Mouse (Mus musculus) heart, adult 2 months (tissue): ENCODE data around the gene Farsa. TPM values are rescaled to one million over a fixed set of nuclear protein-coding genes. Genes with fewer than 3 reads are reported as not detected.

Source experiments
- DNase-seq, 2 experiments: peaks; one replicate each; pipeline ENCODE4 v3.0.0; 2021
- H3K27ac ChIP-seq: fragments of 200-600 bp; 2 replicates; pipeline ENCODE4 v1.8.1; 2022
- H3K27me3 ChIP-seq: fragments of 200-500 bp; 2 replicates; pipeline ENCODE4 v1.6.1; 2012; ENCODE audit warnings: mild to moderate bottlenecking, low read length, inconsistent platforms, mixed read lengths; ENCODE audit not compliant: control insufficient read depth, insufficient read depth
- H3K36me3 ChIP-seq: fragments of 200-500 bp; 2 replicates; pipeline ENCODE4 v1.6.1; 2012; ENCODE audit warnings: low read length, inconsistent platforms; ENCODE audit not compliant: control insufficient read depth, insufficient read depth
- H3K4me1 ChIP-seq: fragments of 200-500 bp; 2 replicates; pipeline ENCODE4 v1.6.1; 2011; ENCODE audit warnings: low read length; ENCODE audit not compliant: control insufficient read depth, insufficient read depth
- H3K4me3 ChIP-seq: fragments of 200-600 bp; 2 replicates; pipeline ENCODE4 v1.8.1; 2022
- H3K79me2 ChIP-seq: fragments of 200-500 bp; replicated peaks from 2 replicates; pipeline ENCODE4 v1.6.1; 2012; ENCODE audit warnings: mild to moderate bottlenecking, inconsistent platforms, low read length, moderate library complexity, mixed read lengths; ENCODE audit not compliant: control insufficient read depth, insufficient read depth
- H3K9ac ChIP-seq: fragments of 200-500 bp; 2 replicates; pipeline ENCODE4 v1.6.1; 2012; ENCODE audit warnings: low read depth, mild to moderate bottlenecking, control low read depth, inconsistent platforms, low read length, mixed read lengths
- CTCF ChIP-seq: fragments of 200-600 bp; IDR thresholded peaks from 2 replicates; pipeline ENCODE4 v1.8.1; 2022; ENCODE audit warnings: antibody characterized with exemption, mild to moderate bottlenecking, moderate library complexity
- EP300 ChIP-seq: fragments of 200-500 bp; IDR thresholded peaks from 2 replicates; pipeline ENCODE4 v1.6.1; 2011; ENCODE audit warnings: low read depth, low read length, control low read depth; ENCODE audit not compliant: insufficient read depth
- POLR2A ChIP-seq: fragments of 200-500 bp; IDR thresholded peaks from 2 replicates; pipeline ENCODE4 v1.6.1; 2011; ENCODE audit warnings: mild to moderate bottlenecking, low read depth, low read length, control low read depth; ENCODE audit not compliant: insufficient read depth
- WGBS: fragments of 180-500 bp; shearing (Covaris S2); methylation state at CpG from one replicate; pipeline ENCODE4 v1.1.7; 2018; 5-methylcytosine and 5-hydroxymethylcytosine counted together
- intact Hi-C: fragments of 180-260 bp; cut with DNase I; formaldehyde crosslinking; loops from one replicate; pipeline ENCODE4 v1.15.1; 2025
- polyA plus RNA-seq: library from polyadenylated mRNA; depleted of rRNA; stranded (reverse); fragments of >200 nt; gene quantifications from 2 replicates; pipeline ENCODE4 v1.2.3, GENCODE M21; 2012
- total RNA-seq, 2 experiments: library from RNA; stranded (reverse); gene quantifications; 2 replicates each; pipeline ENCODE4 v1.2.3; 2021

Gene Farsa
- total and polyA plus RNA-seq, 3 experiments = 21.8 to 32.5 (median 24.5) TPM

GRCm38 (mm10) chr8:84844397-84845070, 12.3 kb upstream of the Farsa start:
- H3K9ac ChIP-seq = no peak overlapping the region
- peaks cover 16% of the 10 kb centered on the region for H3K36me3 ChIP-seq
- 64% methylated on average over 9 of the region's 9 CpGs for WGBS
- peak overlapping the region; percentile 100; the same call in 1 of the 2 replicates for H3K4me3 ChIP-seq
- H3K4me1 ChIP-seq = peaks cover 5% of the 10 kb centered on the region
- H3K27me3 ChIP-seq = no peaks in the 10 kb centered on the region
- no peak for TF ChIP-seq CTCF
- no peak for TF ChIP-seq POLR2A
- no peak for TF ChIP-seq EP300
- no peak for DNase-seq
- H3K79me2 ChIP-seq = no peaks in the 10 kb centered on the region; the same call in 1 of the 2 replicates
- intact Hi-C loops = loop anchor here (5.0 kb wide), 1 partner anchor 58 kb away; the partner anchor contains the start of gene Klf1
- peak overlapping the region; percentile 5; the same call in 1 of the 2 replicates for H3K27ac ChIP-seq

GRCm38 (mm10) chr8:84845355-84846093, 11.3 kb upstream of the Farsa start:
- Histone ChIP-seq H3K36me3 (peaks cover 15% of the 10 kb centered on the region), H3K79me2 (no peaks in the 10 kb centered on the region; the same call in 1 of the 2 replicates), H3K4me1 (peaks cover 5% of the 10 kb centered on the region), H3K27ac (peak overlapping the region; percentile 97), H3K27me3 (no peaks in the 10 kb centered on the region), H3K9ac (peak overlapping the region; percentile 88), H3K4me3 (peak overlapping the region; percentile 100)
- intact Hi-C loops = loop anchor here (5.0 kb wide), 1 partner anchor 57 kb away; the partner anchor contains the start of gene Klf1
- 8% methylated on average over 12 of the region's 12 CpGs for WGBS
- DNase-seq = peak; percentile 44 to 48
- TF ChIP-seq CTCF = peak; percentile 70
- no peak for TF ChIP-seq POLR2A

DNA sequence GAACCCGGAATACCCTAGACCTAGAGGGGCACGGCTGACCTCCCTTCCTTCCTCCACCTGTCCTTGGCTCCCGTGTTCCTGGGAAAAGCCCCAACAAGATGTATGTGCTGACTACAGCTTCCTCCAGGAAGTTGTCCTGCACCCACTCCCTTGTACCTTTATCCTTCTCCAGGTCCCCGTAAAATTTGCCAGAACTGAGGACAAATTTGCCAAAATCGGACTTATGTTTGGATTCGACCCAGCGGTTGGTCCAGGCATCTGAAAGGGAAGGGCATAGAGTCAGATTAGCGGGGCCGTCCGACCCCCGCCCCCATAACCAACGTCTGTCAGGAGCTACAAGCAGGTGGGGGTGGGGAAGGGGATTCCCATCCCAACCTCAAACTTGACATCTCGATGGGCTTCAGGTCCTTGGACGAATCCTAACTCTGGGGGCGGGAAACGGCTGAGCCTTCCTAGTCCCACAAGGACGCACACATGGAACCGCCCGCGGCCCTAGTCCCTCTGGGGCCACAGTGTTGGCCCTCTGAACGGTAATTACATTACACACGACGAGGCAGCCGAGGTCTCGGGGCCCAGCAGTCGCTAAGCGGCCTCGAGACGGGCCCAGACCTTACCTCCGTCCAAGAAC, 10.6 kb upstream of the Farsa start:
- 1% methylated on average over 30 of the region's 30 CpGs for WGBS
- Histone ChIP-seq H3K79me2 (no peaks in the 10 kb centered on the region; the same call in 1 of the 2 replicates), H3K9ac (peak overlapping the region; percentile 88), H3K27me3 (no peaks in the 10 kb centered on the region), H3K4me1 (peaks cover 5% of the 10 kb centered on the region), H3K27ac (peak overlapping the region; percentile 97), H3K4me3 (peak overlapping the region; percentile 100), H3K36me3 (peaks cover 15% of the 10 kb centered on the region)
- TF ChIP-seq POLR2A (no peak), EP300 (no peak), CTCF (no peak)
- DNase-seq = peak in 1 of 2 experiments; percentile 24
- intact Hi-C loops = loop anchor here (5.0 kb wide), 1 partner anchor 56 kb away; the partner anchor contains the start of gene Klf1

DNA sequence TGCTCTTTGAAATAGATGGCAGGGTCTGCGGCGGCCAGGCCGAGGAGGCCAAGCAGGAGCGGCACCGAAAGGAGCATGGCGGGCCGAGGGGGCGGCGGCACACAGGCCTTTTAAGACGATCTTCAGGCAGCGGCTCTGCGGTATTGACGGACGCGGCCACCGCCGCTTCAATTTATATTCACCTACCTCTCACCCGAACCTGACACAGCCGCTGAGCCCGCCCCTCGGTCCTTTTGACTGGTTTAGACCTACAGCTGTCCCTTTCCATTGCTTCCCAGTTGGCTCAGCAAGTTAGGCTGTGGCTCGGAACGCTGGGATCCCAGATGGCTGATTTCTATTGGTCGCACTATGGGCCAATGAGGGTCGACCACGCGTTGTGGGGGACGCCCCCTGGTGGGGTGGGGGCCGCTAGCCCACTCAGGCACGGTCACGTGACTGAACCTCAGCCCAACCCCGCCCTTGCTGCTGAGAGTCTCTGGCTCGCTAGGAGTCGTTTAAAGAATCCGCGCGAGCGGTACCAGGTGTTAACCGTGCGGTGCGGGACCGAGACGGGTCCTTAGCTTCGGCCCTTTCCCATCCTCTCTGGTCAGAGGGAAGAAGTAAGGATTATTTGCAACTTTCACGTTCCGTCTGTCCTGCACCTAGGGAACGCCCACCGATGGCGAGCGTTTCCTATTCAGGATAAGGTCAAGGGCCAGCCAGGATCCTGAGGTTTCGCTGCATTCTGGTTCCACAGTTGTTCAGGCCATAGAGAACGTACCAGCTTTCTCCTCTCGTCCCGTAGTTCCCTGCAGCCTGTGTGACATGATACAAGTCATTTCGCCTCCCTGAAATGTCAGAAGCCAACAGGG, 9.8 kb upstream of the Farsa start, which contains the start of gene Calr:
TSS of gene Calr (minus strand) at position 213 of the 851 bp plus-strand sequence.
- Histone ChIP-seq H3K36me3 (peaks cover 15% of the 10 kb centered on the region), H3K4me1 (peaks cover 5% of the 10 kb centered on the region), H3K27ac (peak within 1 kb of the TSS; percentile 97), H3K4me3 (peak within 1 kb of the TSS; percentile 100), H3K9ac (peak within 1 kb of the TSS; percentile 88), H3K79me2 (no peaks in the 10 kb centered on the region; the same call in 1 of the 2 replicates), H3K27me3 (no peaks in the 10 kb centered on the region)
- WGBS = under 1% methylated on average over 55 of the region's 55 CpGs
- intact Hi-C loops = loop anchor here (5.0 kb wide), 1 partner anchor 55 kb away; the partner anchor contains the start of gene Klf1
- DNase-seq = peak; percentile 98 to 100
- TF ChIP-seq POLR2A (peak; percentile 95), CTCF (peak; percentile 45), EP300 (peak; percentile 62; the same call in 1 of the 2 replicates)

GRCm38 (mm10) chr8:84847684-84848435, 8.9 kb upstream of the Farsa start:
- no peak overlapping the region for H3K9ac ChIP-seq
- 37% methylated on average over 6 of the region's 6 CpGs for WGBS
- no peaks in the 10 kb centered on the region for H3K27me3 ChIP-seq
- DNase-seq = no peak
- peaks cover 5% of the 10 kb centered on the region for H3K4me1 ChIP-seq
- no peaks in the 10 kb centered on the region; the same call in 1 of the 2 replicates for H3K79me2 ChIP-seq
- H3K36me3 ChIP-seq = peaks cover 15% of the 10 kb centered on the region
- H3K4me3 ChIP-seq = peak overlapping the region; percentile 60; the same call in 1 of the 2 replicates
- intact Hi-C loops = loop anchor here (1.0 to 5.0 kb wide), 2 partner anchors 8 to 54 kb away; partner anchors contain the start of genes Farsa and Klf1
- peak overlapping the region; percentile 89 for H3K27ac ChIP-seq
- TF ChIP-seq EP300 = no peak
- no peak for TF ChIP-seq POLR2A
